Mouse (Mus musculus): Measurements from ENCODE around the gene Washc4.
"Not testable (repeated sequence)": the region's sequence is repeated elsewhere in the genome, so short reads cannot be mapped to it uniquely, and the experiment has no call there.

Gene Washc4

GRCm38 (mm10) chr10:83543439-83544102, at the start of gene Washc4:
TSS of gene Washc4 (plus strand) at chr10:83543752.
- peak; percentile 59 for DNase-seq (ENCODE audit: extremely low read depth, low read depth)

- DNase-seq (ENCODE audit: extremely low read depth, low read depth) = no peak
Measured at GRCm38 (mm10) chr10:83497321-83497720, 46.2 kb upstream of the Washc4 start.

DNA sequence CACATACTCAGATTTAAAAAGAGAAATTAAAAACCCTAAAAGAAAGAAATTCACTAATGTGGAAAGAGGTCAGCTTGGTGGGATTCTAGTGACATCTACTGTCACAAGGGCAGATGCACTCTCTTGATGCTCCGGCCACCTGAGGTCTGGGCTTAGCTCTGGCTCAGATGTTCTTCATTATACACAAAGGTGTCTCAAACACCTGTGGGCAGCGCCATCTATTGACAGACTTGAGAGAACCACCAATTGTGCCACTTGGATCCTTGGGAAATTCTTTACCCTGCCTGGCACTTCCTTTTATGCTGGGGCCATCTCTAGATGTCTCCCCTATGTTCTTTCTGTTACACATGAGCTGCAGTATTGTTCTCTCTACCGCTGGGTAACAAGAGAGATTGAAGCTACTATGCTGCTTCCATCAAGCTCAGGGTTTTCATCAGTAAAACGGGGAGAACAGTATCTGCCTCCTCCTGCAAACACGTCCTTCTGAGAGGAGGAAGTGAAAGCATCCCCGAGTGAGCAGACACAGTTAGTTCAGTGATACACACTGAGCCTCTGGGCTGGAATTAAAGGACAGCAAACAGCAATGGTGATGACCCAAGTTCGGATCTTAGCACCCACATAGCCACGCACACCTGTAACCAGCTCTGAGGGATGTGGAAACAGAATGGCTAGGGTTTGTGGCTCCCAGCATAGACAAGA, 34.4 kb upstream of the Washc4 start:
- peak; percentile 20 for DNase-seq (ENCODE audit: extremely low read depth, low read depth)

- DNase-seq (ENCODE audit: extremely low read depth, low read depth) = peak; percentile 75
Measured at GRCm38 (mm10) chr10:83511304-83511703, 32.2 kb upstream of the Washc4 start.

- DNase-seq (ENCODE audit: extremely low read depth, low read depth) = no peak
Measured at GRCm38 (mm10) chr10:83513736-83514135, 29.8 kb upstream of the Washc4 start.

DNA sequence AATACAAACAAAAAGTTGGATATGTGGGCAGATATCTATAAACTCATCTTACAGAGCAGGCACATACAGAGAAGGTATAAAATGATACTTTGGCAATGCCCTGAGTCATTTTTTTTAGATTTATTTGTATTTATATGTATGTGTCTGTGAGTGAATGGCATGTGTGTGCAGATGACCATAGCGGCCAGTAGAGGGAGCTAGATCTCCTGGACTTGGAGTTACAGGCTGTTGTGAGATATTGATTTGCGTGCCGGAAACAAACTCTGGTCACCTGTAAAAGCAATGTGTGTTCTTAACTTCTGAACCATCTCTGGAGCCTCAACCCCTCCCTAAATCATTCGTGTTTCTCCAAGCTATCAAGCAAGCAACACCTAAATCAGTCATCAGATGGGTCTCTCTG, 22.6 kb upstream of the Washc4 start:
- DNase-seq (ENCODE audit: extremely low read depth, low read depth) = no peak

- DNase-seq (ENCODE audit: extremely low read depth, low read depth) = not testable (repeated sequence)
Measured at GRCm38 (mm10) chr10:83524238-83524637, 19.3 kb upstream of the Washc4 start.

DNA sequence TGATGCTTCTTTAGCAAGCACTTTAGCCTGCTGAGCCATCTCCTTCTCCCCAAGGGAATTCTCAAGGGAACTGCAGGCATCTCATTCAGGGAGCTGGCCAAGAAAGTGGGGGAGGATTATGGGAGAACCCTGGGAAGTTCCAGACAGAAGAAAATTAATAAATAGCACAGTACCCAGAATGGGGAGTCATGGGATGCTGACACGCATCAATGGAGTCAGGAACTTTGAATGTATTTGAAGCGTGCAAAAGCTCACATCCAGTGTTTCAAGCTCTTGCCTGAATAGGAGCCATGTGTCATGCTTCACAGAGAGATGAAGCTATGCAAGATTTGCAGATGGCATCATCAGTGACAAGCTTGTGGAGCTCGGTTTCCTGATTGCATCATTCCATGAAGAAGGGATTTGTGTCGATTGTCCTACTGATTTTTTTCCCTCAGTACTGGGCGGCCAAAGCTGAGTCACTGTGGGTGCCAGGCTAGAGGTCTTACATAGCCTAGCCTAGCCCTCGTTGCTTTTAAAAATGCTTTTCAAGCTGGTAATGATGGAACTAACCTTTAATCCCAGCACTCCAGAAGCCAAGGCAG, 13.1 kb upstream of the Washc4 start:
- DNase-seq (ENCODE audit: extremely low read depth, low read depth) = no peak

GRCm38 (mm10) chr10:83533258-83533909, 10.2 kb upstream of the Washc4 start:
- no peak for DNase-seq (ENCODE audit: extremely low read depth, low read depth)

DNA sequence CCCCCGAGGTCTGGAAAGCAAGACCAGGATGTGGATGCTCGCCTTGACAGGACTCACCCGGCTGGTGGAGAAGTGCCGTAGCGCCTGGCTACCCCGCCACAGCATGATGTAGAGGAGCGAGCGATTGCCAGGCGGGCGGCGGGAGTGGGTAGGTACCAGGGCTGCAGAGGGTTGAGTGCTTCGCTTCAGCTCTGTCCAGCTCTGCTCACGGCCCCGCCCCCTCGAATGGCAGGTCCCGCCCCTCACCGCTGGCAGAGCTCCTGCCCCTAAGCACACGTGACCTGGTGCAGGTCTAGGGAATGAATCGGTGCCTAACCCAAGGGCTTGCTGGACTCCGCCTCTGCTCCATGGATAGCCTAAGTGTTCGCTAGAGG, 9.7 kb upstream of the Washc4 start, which contains the start of gene Aldh1l2:
TSS of gene Aldh1l2 (minus strand) at position 231 of the 374 bp plus-strand sequence.
- DNase-seq (ENCODE audit: extremely low read depth, low read depth) = no peak

DNA sequence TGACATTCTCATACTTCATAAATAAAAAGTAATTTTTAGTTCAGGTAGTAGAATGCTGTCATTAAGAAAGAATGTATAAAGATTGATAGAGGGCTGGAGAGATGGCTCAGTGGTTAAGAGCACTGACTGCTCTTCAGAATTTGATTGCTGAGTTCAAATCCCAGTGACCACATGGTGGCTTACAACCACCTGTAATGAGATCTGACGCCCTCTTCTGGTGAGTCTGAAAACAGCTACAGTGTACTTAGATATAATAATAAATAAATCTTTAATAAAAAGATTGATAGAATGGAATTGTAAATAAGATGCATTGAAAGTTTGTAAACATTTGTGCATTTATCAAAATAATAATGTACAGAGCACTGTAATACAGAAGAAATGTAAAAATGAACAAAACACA, 7.1 kb upstream of the Washc4 start:
- no peak for DNase-seq (ENCODE audit: extremely low read depth, low read depth)

GRCm38 (mm10) chr10:83539311-83539980, 4.1 kb upstream of the Washc4 start:
- DNase-seq (ENCODE audit: extremely low read depth, low read depth) = no peak

DNA sequence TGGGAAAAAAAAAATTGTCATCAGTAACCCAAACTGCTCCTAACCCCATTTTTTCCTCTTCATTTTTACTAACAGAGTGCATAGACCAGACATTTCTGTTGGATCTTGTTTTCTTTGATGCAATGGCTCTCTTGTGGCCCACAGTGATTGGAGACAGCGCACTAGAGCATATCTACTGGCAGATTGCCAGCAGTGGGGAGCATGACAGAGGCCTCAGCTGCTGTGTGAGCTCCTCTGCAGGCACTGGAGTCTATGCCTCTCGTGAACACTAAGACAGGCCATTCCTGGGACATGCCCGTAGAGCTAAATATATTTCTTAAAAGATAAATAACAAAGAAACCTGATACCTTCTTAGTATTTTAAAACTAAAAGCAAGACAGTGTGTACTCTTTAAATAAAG, 3.5 kb upstream of the Washc4 start:
- peak; percentile 29 for DNase-seq (ENCODE audit: extremely low read depth, low read depth)

DNA sequence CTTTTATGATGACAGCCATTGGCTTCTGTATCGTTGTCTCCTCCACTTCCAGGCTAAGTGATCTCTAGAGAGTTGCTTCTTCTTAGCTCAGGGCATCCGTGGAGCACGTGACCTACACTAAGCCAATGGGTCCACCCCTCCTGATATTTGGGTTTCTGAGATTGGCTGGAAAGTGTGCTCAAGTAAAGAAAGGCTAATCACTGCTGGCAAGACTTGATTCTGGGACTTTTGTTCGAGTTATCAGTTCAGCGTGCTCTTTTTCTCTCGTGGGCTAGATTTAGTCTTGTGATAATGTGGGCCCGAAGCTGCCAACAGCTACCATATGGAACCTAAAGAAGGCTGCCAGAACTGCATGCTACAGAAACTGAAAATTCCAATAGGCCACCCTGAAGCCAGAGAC, 1.3 kb upstream of the Washc4 start:
- DNase-seq (ENCODE audit: extremely low read depth, low read depth) = no peak

DNA sequence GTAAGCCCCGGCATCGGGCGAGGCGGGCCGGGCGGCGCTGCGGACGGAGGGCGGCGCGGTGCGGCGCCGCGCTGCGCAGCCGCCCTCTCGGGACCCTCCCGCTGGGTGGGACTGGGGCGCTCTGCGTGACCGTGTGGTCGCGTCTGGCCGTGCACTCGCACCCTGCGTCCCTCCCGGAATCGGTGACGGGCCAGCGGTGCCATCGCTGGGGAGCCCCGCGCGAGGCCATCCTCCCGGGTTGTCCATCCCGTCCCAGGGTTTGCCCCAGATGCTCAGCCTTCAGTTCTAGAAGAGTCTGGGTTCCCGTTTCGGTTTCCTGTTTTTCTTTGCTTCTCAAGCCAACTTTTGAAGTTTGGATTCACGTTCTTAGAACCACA, 539 bp downstream of the Washc4 start:
- DNase-seq (ENCODE audit: extremely low read depth, low read depth) = peak; percentile 54

- no peak for DNase-seq (ENCODE audit: extremely low read depth, low read depth)
Measured at GRCm38 (mm10) chr10:83545341-83545740, 1.8 kb downstream of the Washc4 start.

- DNase-seq (ENCODE audit: extremely low read depth, low read depth) = no peak
Measured at GRCm38 (mm10) chr10:83563005-83563404, 19.5 kb downstream of the Washc4 start.

GRCm38 (mm10) chr10:83565449-83566441, 22.2 kb downstream of the Washc4 start:
- peak; percentile 52 for DNase-seq (ENCODE audit: extremely low read depth, low read depth)

DNA sequence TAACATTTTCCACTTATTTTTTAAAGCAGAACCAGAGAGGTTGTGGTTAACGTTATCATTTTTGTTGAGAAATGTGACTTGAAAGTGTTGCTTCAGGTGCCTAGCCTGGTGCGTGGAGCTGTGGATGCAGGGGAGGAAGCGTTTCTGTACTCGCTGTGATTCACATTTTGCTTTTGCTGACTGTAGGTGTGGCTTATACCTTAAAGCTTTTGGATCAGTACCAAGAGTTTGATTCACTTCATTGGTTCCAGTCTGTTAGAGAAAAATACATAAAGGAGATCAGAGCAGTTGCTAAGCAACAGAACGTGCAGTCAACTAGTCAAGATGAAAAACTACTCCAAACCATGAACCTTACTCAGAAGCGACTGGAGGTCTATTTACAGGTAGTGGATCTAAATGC, 47.2 kb downstream of the Washc4 start:
- no peak for DNase-seq (ENCODE audit: extremely low read depth, low read depth)

GRCm38 (mm10) chr10:83592616-83593015, 49.1 kb downstream of the Washc4 start:
- no peak for DNase-seq (ENCODE audit: extremely low read depth, low read depth)
